Mouse (Mus musculus) midbrain, embryonic 14.5 days (tissue): ENCODE data around the gene Arhgef3. TPM values are rescaled to one million over a fixed set of nuclear protein-coding genes. Genes with fewer than 3 reads are reported as not detected.

Source experiments
- ATAC-seq: fragments of 200-750 bp; cut with Nextera tagmentation; 2 replicates; pipeline ENCODE4 v1.8.0; 2017; ENCODE audit warnings: moderate number of reproducible peaks, moderate library complexity; ENCODE audit not compliant: low FRiP score, low TSS enrichment
- DNase-seq: peaks from one replicate; pipeline ENCODE4 v3.0.0-alpha.2; 2015
- H3K27ac ChIP-seq: fragments of 300-500 bp; sonication (generic); replicated peaks from 2 replicates; pipeline ENCODE4 v1.5.1; 2014; ENCODE audit warnings: mild to moderate bottlenecking, low read depth, low read length, moderate library complexity
- H3K27me3 ChIP-seq: fragments of 300-500 bp; sonication (generic); 2 replicates; pipeline ENCODE4 v1.6.1; 2014; ENCODE audit warnings: low read length, control low read depth, mixed read lengths; ENCODE audit not compliant: control insufficient read depth, insufficient read depth
- H3K36me3 ChIP-seq: fragments of 300-500 bp; sonication (generic); 2 replicates; pipeline ENCODE4 v1.6.1; 2014; ENCODE audit warnings: low read length, control low read depth; ENCODE audit not compliant: control insufficient read depth, insufficient read depth
- H3K4me1 ChIP-seq: fragments of 300-500 bp; sonication (generic); 2 replicates; pipeline ENCODE4 v1.6.1; 2014; ENCODE audit warnings: mild to moderate bottlenecking, antibody characterized with exemption, low read length, control low read depth; ENCODE audit not compliant: control insufficient read depth, insufficient read depth
- H3K4me2 ChIP-seq: fragments of 300-500 bp; sonication (generic); 2 replicates; pipeline ENCODE4 v1.6.1; 2014; ENCODE audit warnings: mild to moderate bottlenecking, low read length, moderate library complexity
- H3K4me3 ChIP-seq: fragments of 300-500 bp; sonication (generic); replicated peaks from 2 replicates; pipeline ENCODE4 v1.5.1; 2014; ENCODE audit warnings: low read depth, low read length
- H3K9ac ChIP-seq: fragments of 300-500 bp; sonication (generic); replicated peaks from 2 replicates; pipeline ENCODE4 v1.6.1; 2014; ENCODE audit warnings: mild to moderate bottlenecking, low read length, moderate library complexity
- H3K9me3 ChIP-seq: fragments of 300-500 bp; sonication (generic); 2 replicates; pipeline ENCODE4 v1.6.1; 2016; ENCODE audit warnings: low read length, control low read depth, mixed read lengths; ENCODE audit not compliant: control insufficient read depth
- WGBS: fragments of 180-500 bp; shearing (Covaris S2); extraction: QIAGEN DNeasy Blood & Tissue Kit; methylation state at CpG from one replicate; pipeline ENCODE4 v1.1.7; 2014; 5-methylcytosine and 5-hydroxymethylcytosine counted together
- polyA plus RNA-seq: library from polyadenylated mRNA; unstranded; fragments of >200 nt; fragmentation: Nextera tagmentation; extraction: Ambion mirVana; gene quantifications from 2 replicates; pipeline ENCODE4 v1.2.1, GENCODE M21; 2014

Gene Arhgef3
- polyA plus RNA-seq, 1 experiment from 2014 or later: 5.3 TPM

- 87% methylated on average over 17 of the region's 17 CpGs for WGBS
- ATAC-seq (no peak), DNase-seq (no peak)
- H3K27ac ChIP-seq: no peak overlapping the region
- H3K4me1 ChIP-seq: no peaks in the 10 kb centered on the region
- H3K4me3 ChIP-seq: no peak overlapping the region
- H3K9me3 ChIP-seq: no peaks in the 10 kb centered on the region
- no peak overlapping the region for H3K4me2 ChIP-seq
- no peaks in the 10 kb centered on the region for H3K27me3 ChIP-seq
- H3K9ac ChIP-seq: no peak overlapping the region
- no peaks in the 10 kb centered on the region for H3K36me3 ChIP-seq
These were observed 235.4 kb downstream of the Arhgef3 start for GRCm38 (mm10) chr14:27349828-27350729.

- no peaks in the 10 kb centered on the region for H3K27me3 ChIP-seq
- H3K36me3 ChIP-seq: no peaks in the 10 kb centered on the region
- no peaks in the 10 kb centered on the region for H3K4me1 ChIP-seq
- H3K9me3 ChIP-seq: no peaks in the 10 kb centered on the region
- no peak overlapping the region for H3K4me2 ChIP-seq
- no peak for DNase-seq
- no peak for ATAC-seq
- no peak overlapping the region for H3K9ac ChIP-seq
- no peak overlapping the region for H3K27ac ChIP-seq
- no peak overlapping the region for H3K4me3 ChIP-seq
- 85% methylated on average over 5 of the region's 5 CpGs for WGBS
These were observed 236.4 kb downstream of the Arhgef3 start for GRCm38 (mm10) chr14:27351051-27351475.

GRCm38 (mm10) chr14:27351476-27352079 is 236.9 kb downstream of the Arhgef3 start:
- DNase-seq (no peak), ATAC-seq (no peak)
- H3K9ac ChIP-seq: no peak overlapping the region
- no peak overlapping the region for H3K27ac ChIP-seq
- H3K9me3 ChIP-seq: no peaks in the 10 kb centered on the region
- 89% methylated on average over 4 of the region's 4 CpGs for WGBS
- no peak overlapping the region for H3K4me2 ChIP-seq
- no peak overlapping the region for H3K4me3 ChIP-seq
- no peaks in the 10 kb centered on the region for H3K4me1 ChIP-seq
- H3K27me3 ChIP-seq: no peaks in the 10 kb centered on the region
- H3K36me3 ChIP-seq: no peaks in the 10 kb centered on the region

GRCm38 (mm10) chr14:27352470-27352869 is 237.8 kb downstream of the Arhgef3 start:
- WGBS: 86% methylated on average over 5 of the region's 5 CpGs
- DNase-seq: no peak
- H3K4me1 ChIP-seq: no peaks in the 10 kb centered on the region

GRCm38 (mm10) chr14:27355151-27355550 is 240.5 kb downstream of the Arhgef3 start:
- ATAC-seq (no peak), DNase-seq (no peak)
- no peak overlapping the region for H3K4me2 ChIP-seq
- H3K9ac ChIP-seq: no peak overlapping the region
- no peak overlapping the region for H3K27ac ChIP-seq
- no peaks in the 10 kb centered on the region for H3K36me3 ChIP-seq
- WGBS: 94% methylated on average over 6 of the region's 6 CpGs
- H3K4me3 ChIP-seq: no peak overlapping the region
- H3K27me3 ChIP-seq: no peaks in the 10 kb centered on the region
- H3K9me3 ChIP-seq: no peaks in the 10 kb centered on the region
- H3K4me1 ChIP-seq: no peaks in the 10 kb centered on the region

More at GRCm38 (mm10) chr14:27352470-27352869, 237.8 kb downstream of the Arhgef3 start:
- Histone ChIP-seq H3K27ac (no peak overlapping the region), H3K4me2 (no peak overlapping the region), H3K9me3 (no peaks in the 10 kb centered on the region), H3K36me3 (no peaks in the 10 kb centered on the region), H3K4me3 (no peak overlapping the region), H3K27me3 (no peaks in the 10 kb centered on the region), H3K9ac (no peak overlapping the region)
- no peak for ATAC-seq

- WGBS: 92% methylated on average over 4 of the region's 4 CpGs
- Histone ChIP-seq H3K4me2 (no peak overlapping the region), H3K4me3 (no peak overlapping the region), H3K9me3 (no peaks in the 10 kb centered on the region), H3K4me1 (no peaks in the 10 kb centered on the region), H3K9ac (no peak overlapping the region), H3K27ac (no peak overlapping the region), H3K27me3 (no peaks in the 10 kb centered on the region), H3K36me3 (no peaks in the 10 kb centered on the region)
- DNase-seq: no peak
- ATAC-seq: no peak
These were observed 241.2 kb downstream of the Arhgef3 start for GRCm38 (mm10) chr14:27355937-27356336.

- Histone ChIP-seq H3K4me2 (no peak overlapping the region), H3K27ac (no peak overlapping the region), H3K4me1 (no peaks in the 10 kb centered on the region), H3K27me3 (no peaks in the 10 kb centered on the region), H3K9ac (no peak overlapping the region), H3K36me3 (no peaks in the 10 kb centered on the region), H3K9me3 (no peaks in the 10 kb centered on the region), H3K4me3 (no peak overlapping the region)
- WGBS: 83% methylated on average over 6 of the region's 6 CpGs
- ATAC-seq (no peak), DNase-seq (no peak)
These were observed 242.4 kb downstream of the Arhgef3 start for GRCm38 (mm10) chr14:27357139-27357538.

GRCm38 (mm10) chr14:27358202-27358601 is 243.5 kb downstream of the Arhgef3 start:
- no peaks in the 10 kb centered on the region for H3K36me3 ChIP-seq
- no peaks in the 10 kb centered on the region for H3K27me3 ChIP-seq
- no peak overlapping the region for H3K4me2 ChIP-seq
- ATAC-seq (no peak), DNase-seq (no peak)
- no peaks in the 10 kb centered on the region for H3K9me3 ChIP-seq
- no peak overlapping the region for H3K4me3 ChIP-seq
- WGBS: 62% methylated on average over 6 of the region's 6 CpGs
- H3K9ac ChIP-seq: no peak overlapping the region
- no peaks in the 10 kb centered on the region for H3K4me1 ChIP-seq
- H3K27ac ChIP-seq: no peak overlapping the region

- Histone ChIP-seq H3K4me1 (no peaks in the 10 kb centered on the region), H3K27me3 (no peaks in the 10 kb centered on the region), H3K4me3 (no peak overlapping the region), H3K4me2 (no peak overlapping the region), H3K27ac (no peak overlapping the region), H3K9ac (no peak overlapping the region), H3K9me3 (no peaks in the 10 kb centered on the region), H3K36me3 (no peaks in the 10 kb centered on the region)
- DNase-seq (no peak), ATAC-seq (no peak)
- 63% methylated on average over 7 of the region's 7 CpGs for WGBS
These were observed 246.2 kb downstream of the Arhgef3 start for GRCm38 (mm10) chr14:27360849-27361248.
